Mouse (Mus musculus) hindbrain, embryonic 14.5 days (tissue): ENCODE data around the gene Pcnt. TPM values are rescaled to one million over a fixed set of nuclear protein-coding genes. Genes with fewer than 3 reads are reported as not detected.

Experiments
- ATAC-seq: fragments of 200-750 bp; cut with Nextera tagmentation; 2 replicates; pipeline ENCODE4 v1.8.0; 2017; ENCODE audit warnings: moderate number of reproducible peaks, mild to moderate bottlenecking, moderate TSS enrichment, moderate library complexity; ENCODE audit not compliant: low FRiP score
- DNase-seq: peaks from one replicate; pipeline ENCODE4 v3.0.0-alpha.2; 2015; ENCODE audit warnings: low spot score
- H3K27ac ChIP-seq: fragments of 300-500 bp; sonication (generic); 2 replicates; pipeline ENCODE4 v1.5.1; 2014; ENCODE audit warnings: mild to moderate bottlenecking, moderate library complexity
- H3K27me3 ChIP-seq: fragments of 300-500 bp; sonication (generic); 2 replicates; pipeline ENCODE4 v1.6.1; 2014; ENCODE audit warnings: mild to moderate bottlenecking, low read length, mixed read lengths; ENCODE audit not compliant: control insufficient read depth, insufficient read depth
- H3K36me3 ChIP-seq: fragments of 300-500 bp; sonication (generic); replicated peaks from 2 replicates; pipeline ENCODE4 v1.6.1; 2014; ENCODE audit not compliant: control insufficient read depth, insufficient read depth
- H3K4me1 ChIP-seq: fragments of 300-500 bp; sonication (generic); replicated peaks from 2 replicates; pipeline ENCODE4 v1.6.1; 2014; ENCODE audit warnings: antibody characterized with exemption, low read length, mixed read lengths; ENCODE audit not compliant: control insufficient read depth, insufficient read depth
- H3K4me2 ChIP-seq: fragments of 300-500 bp; sonication (generic); replicated peaks from 2 replicates; pipeline ENCODE4 v1.6.1; 2014; ENCODE audit warnings: mild to moderate bottlenecking, moderate library complexity
- H3K4me3 ChIP-seq: fragments of 300-500 bp; sonication (generic); replicated peaks from 2 replicates; pipeline ENCODE4 v1.5.1; 2014; ENCODE audit warnings: mild to moderate bottlenecking, low read length
- H3K9ac ChIP-seq: fragments of 300-500 bp; sonication (generic); 2 replicates; pipeline ENCODE4 v1.6.1; 2014
- H3K9me3 ChIP-seq: fragments of 300-500 bp; sonication (generic); 2 replicates; pipeline ENCODE4 v1.6.1; 2016; ENCODE audit warnings: low read length; ENCODE audit not compliant: control insufficient read depth
- WGBS: fragments of 180-500 bp; shearing (Covaris S2); extraction: QIAGEN DNeasy Blood & Tissue Kit; methylation state at CpG from one replicate; pipeline ENCODE4 v1.1.7; 2014; 5-methylcytosine and 5-hydroxymethylcytosine counted together
- polyA plus RNA-seq: library from polyadenylated mRNA; unstranded; fragments of >200 nt; fragmentation: Nextera tagmentation; extraction: Ambion mirVana; gene quantifications from 2 replicates; pipeline ENCODE4 v1.2.1, GENCODE M21; 2014

Gene Pcnt
- polyA plus RNA-seq, 1 experiment from 2014 or later, result 7.8 TPM

DNA sequence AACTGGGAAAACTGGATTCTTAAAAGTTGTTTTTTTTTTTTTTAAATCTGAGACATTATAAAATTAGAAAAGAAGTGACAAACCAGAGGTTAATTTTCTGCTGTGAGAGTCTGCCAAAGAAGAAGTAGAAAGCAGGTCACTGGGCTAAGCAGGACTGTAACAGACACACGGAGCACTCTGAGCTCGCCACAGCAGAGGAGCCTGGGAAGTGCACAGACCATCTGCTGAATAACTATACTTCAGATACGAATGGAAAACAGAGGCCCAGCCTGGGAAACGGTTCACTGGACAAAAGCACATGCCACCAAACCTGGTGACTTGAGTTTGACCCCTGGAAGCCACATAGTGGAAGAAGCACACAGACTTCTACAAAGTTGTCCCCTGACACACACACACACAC, 108.2 kb downstream of the Pcnt start:
- Histone ChIP-seq H3K4me3 (no peak overlapping the region), H3K9ac (no peak overlapping the region), H3K27me3 (no peaks in the 10 kb centered on the region), H3K4me2 (no peak overlapping the region), H3K9me3 (no peaks in the 10 kb centered on the region), H3K4me1 (no peaks in the 10 kb centered on the region), H3K27ac (no peak overlapping the region), H3K36me3 (no peaks in the 10 kb centered on the region)
- no peak for DNase-seq
- ATAC-seq, result no peak
- 26% methylated on average over 4 of the region's 4 CpGs for WGBS

- H3K4me2 ChIP-seq, result no peak overlapping the region
- no peak overlapping the region for H3K9ac ChIP-seq
- 23% methylated on average over 2 of the region's 2 CpGs for WGBS
- no peak overlapping the region for H3K4me3 ChIP-seq
- no peak for DNase-seq
- no peak for ATAC-seq
- H3K27me3 ChIP-seq, result no peaks in the 10 kb centered on the region
- H3K27ac ChIP-seq, result no peak overlapping the region
- H3K9me3 ChIP-seq, result no peaks in the 10 kb centered on the region
- H3K4me1 ChIP-seq, result no peaks in the 10 kb centered on the region
- no peaks in the 10 kb centered on the region for H3K36me3 ChIP-seq
These were observed 110.5 kb downstream of the Pcnt start for GRCm38 (mm10) chr10:76332040-76332439.

GRCm38 (mm10) chr10:76329093-76329492, 113.5 kb downstream of the Pcnt start:
- Histone ChIP-seq H3K9me3 (no peaks in the 10 kb centered on the region), H3K27ac (no peak overlapping the region), H3K4me1 (no peaks in the 10 kb centered on the region), H3K4me2 (no peak overlapping the region), H3K36me3 (peaks cover 10% of the 10 kb centered on the region; the same call in 1 of the 2 replicates), H3K27me3 (no peaks in the 10 kb centered on the region), H3K9ac (no peak overlapping the region), H3K4me3 (no peak overlapping the region)
- ATAC-seq (no peak), DNase-seq (no peak)
- 90% methylated on average over 4 of the region's 4 CpGs for WGBS

DNA sequence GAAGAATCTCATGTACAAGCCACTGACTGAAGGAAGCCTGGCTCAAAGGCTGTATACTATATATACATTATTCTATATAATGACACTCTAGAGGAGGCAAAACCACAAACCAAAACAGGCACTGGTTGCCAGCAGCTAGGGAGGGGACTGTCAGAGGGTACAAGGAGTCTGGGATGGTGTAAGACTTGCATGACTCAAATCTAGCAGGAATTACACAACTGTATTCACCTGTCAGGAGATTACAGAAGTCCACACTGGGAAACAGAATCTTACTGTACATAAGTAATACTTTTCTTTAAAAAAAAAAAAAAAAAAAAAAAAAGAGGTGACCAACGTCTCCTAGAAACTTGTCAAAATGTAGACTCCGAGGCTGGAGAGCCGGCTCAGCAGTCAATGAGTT, 114.0 kb downstream of the Pcnt start:
- 94% methylated on average over 3 of the region's 3 CpGs for WGBS
- Histone ChIP-seq H3K9ac (no peak overlapping the region), H3K9me3 (no peaks in the 10 kb centered on the region), H3K27me3 (no peaks in the 10 kb centered on the region), H3K36me3 (peaks cover 10% of the 10 kb centered on the region; the same call in 1 of the 2 replicates), H3K4me2 (no peak overlapping the region), H3K4me1 (no peaks in the 10 kb centered on the region), H3K27ac (no peak overlapping the region), H3K4me3 (no peak overlapping the region)
- DNase-seq (no peak), ATAC-seq (no peak)

- H3K9ac ChIP-seq, result no peak overlapping the region
- DNase-seq, result no peak
- ATAC-seq, result no peak
- peaks cover 10% of the 10 kb centered on the region; the same call in 1 of the 2 replicates for H3K36me3 ChIP-seq
- H3K9me3 ChIP-seq, result no peaks in the 10 kb centered on the region
- no peak overlapping the region for H3K4me3 ChIP-seq
- WGBS, result 76% methylated on average over 5 of the region's 6 CpGs
- no peak overlapping the region for H3K4me2 ChIP-seq
- no peaks in the 10 kb centered on the region for H3K27me3 ChIP-seq
- H3K4me1 ChIP-seq, result no peaks in the 10 kb centered on the region
- H3K27ac ChIP-seq, result no peak overlapping the region
These were observed 116.1 kb downstream of the Pcnt start for GRCm38 (mm10) chr10:76326304-76327006.

DNA sequence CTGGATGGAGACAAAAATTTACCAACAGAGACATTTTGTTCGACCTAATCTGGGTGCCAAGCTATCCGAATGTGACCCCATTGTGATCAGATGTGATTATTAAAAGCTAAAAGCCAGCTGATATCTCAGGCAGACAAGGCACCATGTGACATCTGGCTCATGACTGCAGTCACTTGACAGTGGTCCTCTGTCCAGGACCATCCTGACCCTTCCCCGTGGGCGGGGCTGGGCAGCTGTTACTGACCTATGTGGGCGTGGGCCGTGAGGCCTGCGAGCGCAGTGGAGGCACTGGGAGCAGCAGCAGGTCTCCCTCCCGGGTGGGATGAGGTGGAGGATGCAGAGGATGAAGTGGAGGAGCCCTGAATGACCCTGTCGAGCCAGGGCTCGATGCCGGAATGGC, 125.0 kb downstream of the Pcnt start:
- Histone ChIP-seq H3K27ac (no peak overlapping the region), H3K9ac (no peak overlapping the region), H3K4me1 (no peaks in the 10 kb centered on the region), H3K4me3 (no peak overlapping the region), H3K27me3 (no peaks in the 10 kb centered on the region), H3K4me2 (no peak overlapping the region), H3K9me3 (no peaks in the 10 kb centered on the region), H3K36me3 (peaks cover 68% of the 10 kb centered on the region)
- DNase-seq (no peak), ATAC-seq (no peak)
- 86% methylated on average over 12 of the region's 12 CpGs for WGBS

- no peak overlapping the region for H3K27ac ChIP-seq
- DNase-seq, result no peak
- no peak overlapping the region for H3K4me2 ChIP-seq
- peaks cover 74% of the 10 kb centered on the region for H3K36me3 ChIP-seq
- no peaks in the 10 kb centered on the region for H3K9me3 ChIP-seq
- no peak overlapping the region for H3K4me3 ChIP-seq
- H3K27me3 ChIP-seq, result no peaks in the 10 kb centered on the region
- WGBS, result 86% methylated on average over 7 of the region's 7 CpGs
- H3K4me1 ChIP-seq, result no peaks in the 10 kb centered on the region
- H3K9ac ChIP-seq, result no peak overlapping the region
- no peak for ATAC-seq
These were observed 126.4 kb downstream of the Pcnt start for GRCm38 (mm10) chr10:76316194-76316593.

DNA sequence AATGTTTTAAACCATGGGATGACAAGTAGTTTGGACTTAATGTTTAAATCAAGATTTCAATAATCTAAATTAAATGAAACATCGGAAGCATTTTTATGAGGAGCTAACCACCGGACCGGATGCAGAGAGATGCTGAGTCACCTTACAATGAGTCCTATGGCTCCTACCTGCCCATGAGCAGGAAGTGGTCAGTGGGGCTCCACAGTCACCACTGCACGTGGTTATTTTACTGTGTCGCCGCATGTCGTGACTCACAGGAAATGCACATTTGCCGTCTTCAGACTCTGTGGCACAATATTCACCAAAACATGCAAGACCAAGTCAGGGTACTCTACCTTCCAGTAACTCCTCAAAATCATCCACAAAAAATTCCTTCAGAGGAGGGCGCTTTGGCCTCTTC, 135.8 kb downstream of the Pcnt start:
- DNase-seq, result no peak
- H3K4me1 ChIP-seq, result no peaks in the 10 kb centered on the region
- peaks cover 75% of the 10 kb centered on the region for H3K36me3 ChIP-seq
- no peak overlapping the region for H3K4me2 ChIP-seq
- ATAC-seq, result no peak
- H3K27me3 ChIP-seq, result no peaks in the 10 kb centered on the region
- H3K9ac ChIP-seq, result no peak overlapping the region
- H3K27ac ChIP-seq, result no peak overlapping the region
- no peak overlapping the region for H3K4me3 ChIP-seq
- 94% methylated on average over 9 of the region's 9 CpGs for WGBS
- no peaks in the 10 kb centered on the region for H3K9me3 ChIP-seq
